Mouse (Mus musculus) large intestine, adult 2 months (tissue): ENCODE data around the gene Cyp2j7. TPM values are rescaled to one million over a fixed set of nuclear protein-coding genes. Genes with fewer than 3 reads are reported as not detected.
"Not testable (repeated sequence)": the region's sequence is repeated elsewhere in the genome, so short reads cannot be mapped to it uniquely, and the experiment has no call there.

Source experiments
- DNase-seq: peaks from one replicate; pipeline ENCODE4 v3.0.0-alpha.2; 2012; ENCODE audit warnings: low read depth, low spot score
- WGBS: fragments of 180-500 bp; shearing (Covaris S2); methylation state at CpG from one replicate; pipeline ENCODE4 v1.1.7; 2018; 5-methylcytosine and 5-hydroxymethylcytosine counted together
- polyA plus RNA-seq: library from polyadenylated mRNA; depleted of rRNA; stranded (reverse); fragments of >200 nt; gene quantifications from 2 replicates; pipeline ENCODE4 v1.2.3, GENCODE M21; 2012; rRNA removed

Cyp2j7 gene
- not detected in 2 replicates for polyA plus RNA-seq

DNA sequence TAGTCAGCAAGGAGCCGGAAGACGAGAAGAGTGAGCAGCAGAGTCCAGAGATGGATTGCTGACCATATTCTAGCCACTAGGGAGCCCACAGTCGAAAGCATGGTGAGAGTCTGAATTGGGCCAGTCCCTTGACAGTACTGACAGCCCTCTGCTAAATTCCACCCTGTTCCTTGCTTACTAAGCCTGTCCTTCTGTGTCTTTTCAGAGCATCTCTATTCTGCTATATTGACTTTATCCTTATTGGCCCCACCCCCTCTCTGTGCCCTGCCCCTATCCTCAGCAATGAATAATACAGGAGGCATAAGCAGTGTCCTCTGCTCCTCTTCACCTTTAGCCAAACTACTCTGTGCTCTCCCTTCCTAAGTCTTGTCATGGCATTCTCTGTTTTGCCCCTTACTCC lies at the start of gene Cyp2j7:
Gene Cyp2j7 (minus strand): TSS at position 101 of the 400 bp plus-strand sequence.
- 84% methylated on average over 3 of the region's 3 CpGs for WGBS
- no peak for DNase-seq

DNA sequence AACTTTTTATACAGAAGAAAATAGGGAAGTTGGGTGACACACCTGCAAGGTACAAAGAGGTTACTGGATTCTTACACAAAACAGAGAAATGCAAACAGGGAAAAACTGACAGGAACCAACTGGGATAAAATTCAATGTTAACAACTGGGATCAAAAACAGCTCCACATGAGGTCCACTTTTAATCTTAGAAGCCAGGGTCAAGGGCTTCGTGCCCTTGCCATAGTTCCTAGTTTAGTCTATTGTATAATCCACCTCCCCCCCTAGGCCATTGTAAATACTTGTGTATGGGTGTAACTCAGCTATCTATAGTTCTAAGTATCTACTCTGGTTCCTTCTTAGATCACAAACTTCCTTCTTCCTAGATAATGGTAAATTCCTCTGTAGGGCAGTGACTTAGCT lies 40.4 kb upstream of the Cyp2j7 start:
- 69% methylated on average over 1 of the region's 1 CpGs for WGBS
- not testable (repeated sequence) for DNase-seq

DNA sequence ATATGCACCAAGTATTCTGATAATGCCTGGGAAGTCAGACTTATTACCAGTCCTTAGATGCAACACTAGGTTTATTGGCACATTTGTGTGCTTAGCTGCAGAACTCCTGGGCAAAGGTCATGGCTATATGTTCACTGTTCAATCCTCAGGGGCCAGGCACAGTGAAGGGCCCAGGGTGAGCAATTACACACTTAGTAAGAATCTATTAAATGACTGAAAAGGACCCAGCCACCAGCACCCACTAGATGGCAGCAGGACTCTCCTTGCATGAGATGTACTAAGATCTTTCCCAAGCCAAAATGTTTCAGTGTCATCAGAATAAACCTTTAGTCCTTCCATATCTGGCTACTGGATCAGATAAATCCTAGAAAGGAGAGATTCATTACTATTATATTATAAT lies 37.4 kb upstream of the Cyp2j7 start:
- DNase-seq, result no peak

DNA sequence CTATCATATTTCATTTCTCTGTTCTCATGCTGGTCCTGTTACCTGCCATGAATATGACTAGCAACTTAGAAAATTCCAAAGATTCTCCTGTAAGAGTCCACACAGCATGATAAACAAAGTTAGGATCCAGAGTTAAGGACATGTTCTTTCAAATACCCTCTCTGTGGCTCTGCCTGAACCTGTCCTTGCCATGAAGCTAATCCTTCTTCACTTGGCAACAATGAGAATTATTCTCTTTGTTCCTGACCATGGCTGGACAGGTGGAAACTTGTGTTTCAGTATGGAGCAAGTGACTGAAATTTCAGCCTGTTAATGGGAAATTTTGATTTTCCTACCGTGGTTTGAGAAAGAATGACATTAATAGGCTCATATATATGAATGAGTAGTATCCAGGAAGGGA lies 39.8 kb downstream of the Cyp2j7 start:
- no peak for DNase-seq
- WGBS, result 45% methylated on average over 1 of the region's 1 CpGs

DNA sequence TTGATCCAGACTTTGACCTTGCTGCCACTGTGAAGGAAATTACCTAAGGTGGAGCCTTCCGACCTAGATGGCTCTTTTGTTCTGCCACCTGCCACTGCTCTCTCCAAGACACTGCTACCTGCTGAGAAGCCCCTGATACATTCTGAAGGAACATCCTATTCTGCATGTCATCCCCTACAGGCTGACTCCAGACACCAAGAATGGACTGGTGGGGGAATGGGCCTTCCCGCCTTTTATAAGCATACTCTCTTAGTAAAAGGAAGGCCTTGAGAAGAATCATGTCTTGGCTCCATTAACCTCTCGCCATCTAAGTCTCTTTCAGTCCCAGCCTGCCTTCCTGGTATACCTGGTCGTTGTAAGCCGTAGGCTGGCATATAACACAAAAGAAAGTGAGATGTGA lies 47.1 kb downstream of the Cyp2j7 start:
- WGBS, result 84% methylated on average over 5 of the region's 5 CpGs
- not testable (repeated sequence) for DNase-seq

DNA sequence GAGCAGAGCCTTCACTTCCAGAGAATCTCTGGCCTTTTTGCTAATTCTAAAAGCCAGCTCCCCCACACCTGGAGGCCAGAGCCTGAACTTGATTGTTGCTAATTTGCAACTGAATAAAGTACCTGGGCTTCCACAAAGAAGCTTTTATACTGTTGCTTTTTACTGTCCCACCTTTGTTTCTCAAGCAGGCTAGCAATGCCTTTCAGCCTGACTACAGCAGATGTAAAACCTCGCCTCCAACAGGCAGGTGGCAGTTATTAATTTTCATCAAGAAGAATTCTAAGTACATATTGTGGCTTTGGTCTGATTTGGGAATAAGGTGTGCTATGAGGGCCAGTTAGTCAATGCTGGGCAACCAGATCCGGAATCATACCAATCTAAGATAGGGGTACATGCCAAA lies 47.8 kb downstream of the Cyp2j7 start:
- WGBS, result 81% methylated on average over 2 of the region's 2 CpGs
- not testable (repeated sequence) for DNase-seq

DNA sequence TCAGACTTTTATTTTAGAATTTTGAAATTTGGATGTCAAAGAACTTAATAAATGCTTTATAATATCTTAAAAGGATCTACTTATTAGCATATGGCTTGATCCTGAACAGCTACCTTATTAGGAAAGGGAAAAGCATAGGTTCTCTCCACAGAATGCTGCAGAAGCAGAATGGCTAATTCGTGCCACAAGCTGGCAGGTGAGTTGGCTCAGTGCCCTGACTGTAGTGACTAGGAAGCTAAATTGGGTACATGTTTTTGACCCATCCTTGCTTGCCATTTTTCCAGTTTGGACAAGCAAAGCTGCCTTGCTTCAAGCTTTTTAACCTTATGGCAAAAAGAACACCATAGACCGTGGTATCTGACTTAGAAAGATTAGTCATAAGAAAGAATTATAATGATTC lies 48.3 kb downstream of the Cyp2j7 start:
- WGBS, result 79% methylated on average over 2 of the region's 2 CpGs

DNA sequence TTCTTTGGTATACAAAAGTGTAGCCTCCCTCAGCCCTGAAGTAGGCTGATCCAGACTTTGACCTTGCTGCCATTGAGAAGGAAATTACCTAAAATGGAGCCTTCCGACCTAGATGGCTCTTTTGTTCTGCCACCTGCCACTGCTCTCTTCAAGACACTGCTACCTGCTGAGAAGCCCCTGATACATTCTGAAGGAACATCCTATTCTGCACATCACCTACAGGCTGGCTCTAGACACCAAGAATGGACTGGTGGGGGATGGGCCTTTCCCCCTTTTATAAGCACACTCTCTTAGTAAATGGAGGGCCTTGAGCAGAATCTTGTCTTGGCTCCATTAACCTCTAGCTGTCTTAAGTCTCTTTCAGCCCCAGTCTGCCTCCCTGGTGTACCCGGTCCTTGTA lies 51.7 kb downstream of the Cyp2j7 start:
- DNase-seq, result not testable (repeated sequence)
- WGBS, result 83% methylated on average over 2 of the region's 2 CpGs

More for the DNA sequence above, 48.3 kb downstream of the Cyp2j7 start:
- DNase-seq, result not testable (repeated sequence)

DNA sequence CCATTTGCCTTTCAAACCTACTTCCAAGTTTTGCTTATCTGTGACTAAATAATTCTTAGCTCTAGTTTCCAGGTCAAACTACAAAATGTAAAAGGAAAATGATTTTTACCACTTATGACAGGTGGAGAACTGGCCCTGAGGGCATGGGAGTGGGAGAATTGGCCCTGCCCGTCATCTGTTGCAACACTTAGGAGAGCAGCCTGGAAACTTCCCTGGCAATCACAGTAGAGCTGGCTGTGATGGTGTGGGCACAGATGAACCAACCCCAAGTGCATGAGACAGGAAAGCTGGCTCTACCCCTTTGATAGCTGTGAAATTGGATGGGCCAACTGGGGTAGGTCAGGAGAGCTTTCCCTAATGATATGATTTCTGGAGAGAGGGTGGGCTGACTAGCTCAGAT lies 73.6 kb downstream of the Cyp2j7 start:
- no peak for DNase-seq
- 78% methylated on average over 1 of the region's 1 CpGs for WGBS

DNA sequence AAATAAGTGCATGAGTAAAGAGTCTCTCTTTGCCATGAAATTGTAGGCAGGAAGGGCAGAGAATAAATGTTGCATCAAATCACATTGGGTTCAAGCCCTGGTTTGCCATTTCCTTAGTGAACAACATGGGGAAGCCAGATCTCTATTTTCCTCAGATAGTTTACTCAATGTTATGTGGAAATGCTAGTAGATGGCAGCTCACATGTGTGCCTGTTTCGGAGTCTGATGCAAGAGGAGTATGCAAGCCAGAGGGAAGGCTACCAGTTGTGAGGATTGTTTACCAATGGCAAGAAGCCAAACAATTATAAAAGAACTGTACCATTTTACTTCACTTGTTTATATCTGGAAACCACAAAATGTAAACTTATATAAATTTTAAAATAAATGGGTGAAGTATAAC lies 74.9 kb downstream of the Cyp2j7 start:
- no peak for DNase-seq
- 71% methylated on average over 1 of the region's 1 CpGs for WGBS

Other genes starting within 250 kb of the Cyp2j7 start
- 0.07 and 0.14 TPM in 2 replicates for gene Cyp2j13, start 159.1 kb downstream of the Cyp2j7 start, polyA plus RNA-seq
- gene Cyp2j12, start 95.5 kb downstream of the Cyp2j7 start, polyA plus RNA-seq, result 0.05 TPM in 1 of 2 replicates, not detected in the other
- not detected in 2 replicates for gene Cyp2j11, start 112.0 kb upstream of the Cyp2j7 start, polyA plus RNA-seq